Mouse (Mus musculus): ENCODE results near the gene Ppp1r15b. TPM values are rescaled to one million over a fixed set of nuclear protein-coding genes. Genes with fewer than 3 reads are reported as not detected.

Gene Ppp1r15b
- polyA plus RNA-seq, 1 experiment from 2014 or later: 55.3 TPM

- H3K9me3 ChIP-seq (ENCODE audit: control insufficient read depth, low read length): no peaks in the 10 kb centered on the region
- H3K27ac ChIP-seq (ENCODE audit: low read depth, low read length): peak overlapping the region; percentile 23
- H3K4me3 ChIP-seq (ENCODE audit: low read depth, low read length): no peak overlapping the region
- no peaks in the 10 kb centered on the region for H3K27me3 ChIP-seq (ENCODE audit: control insufficient read depth, insufficient read depth, low read length)
- no peak for ATAC-seq (ENCODE audit: insufficient read depth, low FRiP score, low TSS enrichment)
- WGBS: 22% methylated on average over 16 of the region's 16 CpGs
- peak overlapping the region; percentile 31; the same call in 1 of the 2 replicates for H3K9ac ChIP-seq (ENCODE audit: low read length)
- H3K4me2 ChIP-seq (ENCODE audit: low read depth): no peak overlapping the region
- peaks cover 8% of the 10 kb centered on the region for H3K4me1 ChIP-seq (ENCODE audit: control insufficient read depth, insufficient read depth, low read length)
- no peaks in the 10 kb centered on the region for H3K36me3 ChIP-seq (ENCODE audit: control insufficient read depth, insufficient read depth, low read length)
- peak; percentile 25 for DNase-seq (ENCODE audit: low spot score)
Measured at GRCm38 (mm10) chr1:133129471-133130221, 1.3 kb upstream of the Ppp1r15b start.

- ATAC-seq (ENCODE audit: insufficient read depth, low FRiP score, low TSS enrichment) (no peak), DNase-seq (ENCODE audit: low spot score) (no peak)
- H3K9me3 ChIP-seq (ENCODE audit: control insufficient read depth, low read length): no peaks in the 10 kb centered on the region
- peak overlapping the region; percentile 85 for H3K27ac ChIP-seq (ENCODE audit: low read depth, low read length)
- 0% methylated on average over 35 of the region's 35 CpGs for WGBS
- H3K4me3 ChIP-seq (ENCODE audit: low read depth, low read length): peak overlapping the region; percentile 83
- peak overlapping the region; percentile 83 for H3K4me2 ChIP-seq (ENCODE audit: low read depth)
- no peaks in the 10 kb centered on the region for H3K27me3 ChIP-seq (ENCODE audit: control insufficient read depth, insufficient read depth, low read length)
- no peaks in the 10 kb centered on the region for H3K36me3 ChIP-seq (ENCODE audit: control insufficient read depth, insufficient read depth, low read length)
- peaks cover 19% of the 10 kb centered on the region for H3K4me1 ChIP-seq (ENCODE audit: control insufficient read depth, insufficient read depth, low read length)
- peak overlapping the region; percentile 91 for H3K9ac ChIP-seq (ENCODE audit: low read length)
Measured at GRCm38 (mm10) chr1:133131561-133131905, 590 bp downstream of the Ppp1r15b start.

- under 1% methylated on average over 11 of the region's 11 CpGs for WGBS
- Histone ChIP-seq H3K4me2 (ENCODE audit: low read depth) (peak overlapping the region; percentile 83), H3K4me3 (ENCODE audit: low read depth, low read length) (peak overlapping the region; percentile 83), H3K36me3 (ENCODE audit: control insufficient read depth, insufficient read depth, low read length) (peaks cover under 1% of the 10 kb centered on the region; the same call in 1 of the 2 replicates), H3K4me1 (ENCODE audit: control insufficient read depth, insufficient read depth, low read length) (peaks cover 19% of the 10 kb centered on the region), H3K9ac (ENCODE audit: low read length) (peak overlapping the region; percentile 91), H3K27me3 (ENCODE audit: control insufficient read depth, insufficient read depth, low read length) (no peaks in the 10 kb centered on the region), H3K27ac (ENCODE audit: low read depth, low read length) (peak overlapping the region; percentile 85), H3K9me3 (ENCODE audit: control insufficient read depth, low read length) (no peaks in the 10 kb centered on the region)
- DNase-seq (ENCODE audit: low spot score): no peak
- ATAC-seq (ENCODE audit: insufficient read depth, low FRiP score, low TSS enrichment): no peak
Measured at GRCm38 (mm10) chr1:133131936-133132335, 993 bp downstream of the Ppp1r15b start.

- H3K9ac ChIP-seq (ENCODE audit: low read length): peak overlapping the region; percentile 91
- no peak for ATAC-seq (ENCODE audit: insufficient read depth, low FRiP score, low TSS enrichment)
- no peak overlapping the region for H3K27ac ChIP-seq (ENCODE audit: low read depth, low read length)
- H3K9me3 ChIP-seq (ENCODE audit: control insufficient read depth, low read length): no peaks in the 10 kb centered on the region
- peaks cover 6% of the 10 kb centered on the region; the same call in 1 of the 2 replicates for H3K36me3 ChIP-seq (ENCODE audit: control insufficient read depth, insufficient read depth, low read length)
- H3K4me3 ChIP-seq (ENCODE audit: low read depth, low read length): peak overlapping the region; percentile 83
- 14% methylated on average over 26 of the region's 26 CpGs for WGBS
- no peak for DNase-seq (ENCODE audit: low spot score)
- peaks cover 19% of the 10 kb centered on the region for H3K4me1 ChIP-seq (ENCODE audit: control insufficient read depth, insufficient read depth, low read length)
- H3K4me2 ChIP-seq (ENCODE audit: low read depth): peak overlapping the region; percentile 83
- no peaks in the 10 kb centered on the region for H3K27me3 ChIP-seq (ENCODE audit: control insufficient read depth, insufficient read depth, low read length)
Measured at GRCm38 (mm10) chr1:133132388-133133326, 1.7 kb downstream of the Ppp1r15b start.

GRCm38 (mm10) chr1:133133425-133133824 is 2.5 kb downstream of the Ppp1r15b start:
- Histone ChIP-seq H3K27ac (ENCODE audit: low read depth, low read length) (no peak overlapping the region), H3K9ac (ENCODE audit: low read length) (peak overlapping the region; percentile 91), H3K36me3 (ENCODE audit: control insufficient read depth, insufficient read depth, low read length) (peaks cover 7% of the 10 kb centered on the region; the same call in 1 of the 2 replicates), H3K9me3 (ENCODE audit: control insufficient read depth, low read length) (no peaks in the 10 kb centered on the region), H3K4me1 (ENCODE audit: control insufficient read depth, insufficient read depth, low read length) (peaks cover 19% of the 10 kb centered on the region), H3K4me3 (ENCODE audit: low read depth, low read length) (peak overlapping the region; percentile 83), H3K27me3 (ENCODE audit: control insufficient read depth, insufficient read depth, low read length) (no peaks in the 10 kb centered on the region), H3K4me2 (ENCODE audit: low read depth) (peak overlapping the region; percentile 83)
- no peak for DNase-seq (ENCODE audit: low spot score)
- 20% methylated on average over 2 of the region's 2 CpGs for WGBS
- ATAC-seq (ENCODE audit: insufficient read depth, low FRiP score, low TSS enrichment): no peak

- H3K4me1 ChIP-seq (ENCODE audit: control insufficient read depth, insufficient read depth, low read length): peaks cover 19% of the 10 kb centered on the region
- peak overlapping the region; percentile 44 for H3K9ac ChIP-seq (ENCODE audit: low read length)
- peak overlapping the region; percentile 83 for H3K4me3 ChIP-seq (ENCODE audit: low read depth, low read length)
- no peak for DNase-seq (ENCODE audit: low spot score)
- H3K27ac ChIP-seq (ENCODE audit: low read depth, low read length): no peak overlapping the region
- H3K4me2 ChIP-seq (ENCODE audit: low read depth): peak overlapping the region; percentile 83
- H3K36me3 ChIP-seq (ENCODE audit: control insufficient read depth, insufficient read depth, low read length): peaks cover 11% of the 10 kb centered on the region; the same call in 1 of the 2 replicates
- 45% methylated on average over 4 of the region's 4 CpGs for WGBS
- no peaks in the 10 kb centered on the region for H3K9me3 ChIP-seq (ENCODE audit: control insufficient read depth, low read length)
- no peaks in the 10 kb centered on the region for H3K27me3 ChIP-seq (ENCODE audit: control insufficient read depth, insufficient read depth, low read length)
- ATAC-seq (ENCODE audit: insufficient read depth, low FRiP score, low TSS enrichment): no peak
Measured at GRCm38 (mm10) chr1:133134071-133134470, 3.1 kb downstream of the Ppp1r15b start.

- H3K27ac ChIP-seq (ENCODE audit: low read depth, low read length): no peak overlapping the region
- peak overlapping the region; percentile 83 for H3K4me3 ChIP-seq (ENCODE audit: low read depth, low read length)
- 51% methylated on average over 4 of the region's 4 CpGs for WGBS
- no peak overlapping the region for H3K9ac ChIP-seq (ENCODE audit: low read length)
- peaks cover 19% of the 10 kb centered on the region for H3K4me1 ChIP-seq (ENCODE audit: control insufficient read depth, insufficient read depth, low read length)
- no peaks in the 10 kb centered on the region for H3K9me3 ChIP-seq (ENCODE audit: control insufficient read depth, low read length)
- ATAC-seq (ENCODE audit: insufficient read depth, low FRiP score, low TSS enrichment) (no peak), DNase-seq (ENCODE audit: low spot score) (no peak)
- H3K4me2 ChIP-seq (ENCODE audit: low read depth): peak overlapping the region; percentile 83
- no peaks in the 10 kb centered on the region for H3K27me3 ChIP-seq (ENCODE audit: control insufficient read depth, insufficient read depth, low read length)
- peaks cover 11% of the 10 kb centered on the region for H3K36me3 ChIP-seq (ENCODE audit: control insufficient read depth, insufficient read depth, low read length)
Measured at GRCm38 (mm10) chr1:133134881-133135280, 3.9 kb downstream of the Ppp1r15b start.

GRCm38 (mm10) chr1:133135808-133136207 is 4.9 kb downstream of the Ppp1r15b start:
- no peak for DNase-seq (ENCODE audit: low spot score)
- peaks cover 19% of the 10 kb centered on the region for H3K4me1 ChIP-seq (ENCODE audit: control insufficient read depth, insufficient read depth, low read length)
- 72% methylated on average over 5 of the region's 5 CpGs for WGBS
- ATAC-seq (ENCODE audit: insufficient read depth, low FRiP score, low TSS enrichment): no peak
- H3K9me3 ChIP-seq (ENCODE audit: control insufficient read depth, low read length): no peaks in the 10 kb centered on the region
- H3K27ac ChIP-seq (ENCODE audit: low read depth, low read length): no peak overlapping the region
- H3K4me3 ChIP-seq (ENCODE audit: low read depth, low read length): peak overlapping the region; percentile 9; the same call in 1 of the 2 replicates
- H3K4me2 ChIP-seq (ENCODE audit: low read depth): 0 out of 2 replicates have a peak overlapping the region, but pooled peaks have one; percentile 12
- H3K27me3 ChIP-seq (ENCODE audit: control insufficient read depth, insufficient read depth, low read length): no peaks in the 10 kb centered on the region
- H3K9ac ChIP-seq (ENCODE audit: low read length): no peak overlapping the region
- H3K36me3 ChIP-seq (ENCODE audit: control insufficient read depth, insufficient read depth, low read length): peaks cover 17% of the 10 kb centered on the region
